Mouse (Mus musculus) spleen, adult 2 months (tissue): ENCODE data around the gene Ybx2. TPM values are rescaled to one million over a fixed set of nuclear protein-coding genes. Genes with fewer than 3 reads are reported as not detected.

Experiments used
- DNase-seq, 2 experiments: peaks; one replicate each; pipeline versions ENCODE4 v3.0.0 to v3.0.0-alpha.2; 2012 to 2021; ENCODE audit warnings: low spot score in 2 of 2, low read depth in 1 of 2
- H3K27ac ChIP-seq: fragments of 200-500 bp; 2 replicates; pipeline ENCODE4 v1.5.1; 2012; ENCODE audit warnings: low read length, inconsistent platforms; ENCODE audit not compliant: insufficient read depth
- H3K27me3 ChIP-seq: fragments of 200-500 bp; 2 replicates; pipeline ENCODE4 v1.6.1; 2012; ENCODE audit warnings: mild to moderate bottlenecking, moderate library complexity, low read length, inconsistent platforms; ENCODE audit not compliant: control insufficient read depth, insufficient read depth
- H3K36me3 ChIP-seq: fragments of 200-500 bp; 2 replicates; pipeline ENCODE4 v1.6.1; 2012; ENCODE audit warnings: mild to moderate bottlenecking, low read length, inconsistent platforms; ENCODE audit not compliant: control insufficient read depth, insufficient read depth
- H3K4me1 ChIP-seq: fragments of 200-500 bp; 2 replicates; pipeline ENCODE4 v1.6.1; 2011; ENCODE audit warnings: inconsistent platforms; ENCODE audit not compliant: control insufficient read depth, insufficient read depth, insufficient read length
- H3K4me3 ChIP-seq: fragments of 200-500 bp; 2 replicates; pipeline ENCODE4 v1.5.1; 2011; ENCODE audit warnings: mild to moderate bottlenecking, inconsistent platforms; ENCODE audit not compliant: insufficient read depth, insufficient read length; ENCODE audit errors: extremely low read depth
- CTCF ChIP-seq: fragments of 200-500 bp; IDR thresholded peaks from 2 replicates; pipeline ENCODE4 v1.5.1; 2011; ENCODE audit warnings: mild to moderate bottlenecking, inconsistent platforms; ENCODE audit not compliant: insufficient read depth, insufficient read length, insufficient replicate concordance; ENCODE audit errors: extremely low read depth
- POLR2A ChIP-seq: fragments of 200-500 bp; IDR thresholded peaks from 2 replicates; pipeline ENCODE4 v1.6.1; 2011; ENCODE audit warnings: low read depth, low read length, inconsistent platforms
- WGBS: fragments of 180-500 bp; shearing (Covaris S2); methylation state at CpG from one replicate; pipeline ENCODE4 v1.1.7; 2018; 5-methylcytosine and 5-hydroxymethylcytosine counted together
- polyA plus RNA-seq: library from polyadenylated mRNA; depleted of rRNA; stranded (reverse); fragments of >200 nt; gene quantifications from 2 replicates; pipeline ENCODE4 v1.2.3, GENCODE M21; 2012

The Ybx2 gene
- polyA plus RNA-seq, 1 experiment = 0.36 TPM

GRCm38 (mm10) chr11:69970222-69970621, 34.6 kb downstream of the Ybx2 start:
- Histone ChIP-seq H3K4me1 (peaks cover 19% of the 10 kb centered on the region), H3K27ac (no peak overlapping the region), H3K36me3 (peaks cover 11% of the 10 kb centered on the region), H3K4me3 (no peak overlapping the region), H3K27me3 (peaks cover 15% of the 10 kb centered on the region)
- DNase-seq = no peak
- WGBS = 62% methylated on average over 6 of the region's 6 CpGs
- TF ChIP-seq CTCF = no peak
- no peak for TF ChIP-seq POLR2A

- WGBS = 45% methylated on average over 3 of the region's 3 CpGs
- DNase-seq = no peak
- no peak overlapping the region for H3K27ac ChIP-seq
- H3K27me3 ChIP-seq = peaks cover 10% of the 10 kb centered on the region
- H3K4me1 ChIP-seq = peaks cover 16% of the 10 kb centered on the region
- H3K36me3 ChIP-seq = peaks cover 11% of the 10 kb centered on the region
- TF ChIP-seq POLR2A (no peak), CTCF (no peak)
- no peak overlapping the region for H3K4me3 ChIP-seq
These were observed 35.2 kb downstream of the Ybx2 start for GRCm38 (mm10) chr11:69970775-69971174.

GRCm38 (mm10) chr11:69974907-69975306, 39.3 kb downstream of the Ybx2 start:
- WGBS = 94% methylated on average over 2 of the region's 2 CpGs
- no peak overlapping the region for H3K4me3 ChIP-seq
- no peak for DNase-seq
- H3K36me3 ChIP-seq = peaks cover 11% of the 10 kb centered on the region
- TF ChIP-seq CTCF (no peak), POLR2A (no peak)
- H3K4me1 ChIP-seq = peaks cover 5% of the 10 kb centered on the region; the same call in 1 of the 2 replicates
- H3K27me3 ChIP-seq = no peaks in the 10 kb centered on the region
- H3K27ac ChIP-seq = no peak overlapping the region

DNA sequence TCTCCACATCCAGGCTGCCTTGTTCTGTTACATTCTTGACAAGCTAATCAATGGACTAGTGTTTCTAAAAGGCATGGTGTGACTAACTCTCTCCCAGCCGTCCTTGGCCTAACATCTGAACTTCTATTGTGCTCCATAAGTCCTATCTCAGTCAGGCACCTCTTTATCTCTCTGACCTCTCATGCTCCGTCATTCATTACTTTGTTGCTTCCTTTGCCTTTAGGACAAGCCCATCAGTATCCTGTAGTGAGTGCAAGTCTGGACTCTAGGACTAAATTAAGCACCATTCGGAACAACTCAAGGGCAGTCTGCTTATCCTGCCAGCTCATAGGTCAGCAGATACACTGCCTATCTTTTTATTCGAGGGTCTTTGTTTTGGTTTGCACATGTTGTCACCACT, 40.7 kb downstream of the Ybx2 start:
- WGBS = 84% methylated on average over 4 of the region's 4 CpGs
- TF ChIP-seq CTCF (no peak), POLR2A (no peak)
- Histone ChIP-seq H3K4me3 (no peak overlapping the region), H3K36me3 (peaks cover 11% of the 10 kb centered on the region), H3K4me1 (no peaks in the 10 kb centered on the region; the same call in 1 of the 2 replicates), H3K27me3 (no peaks in the 10 kb centered on the region), H3K27ac (no peak overlapping the region)
- no peak for DNase-seq

- Histone ChIP-seq H3K4me1 (peaks cover 6% of the 10 kb centered on the region; the same call in 1 of the 2 replicates), H3K4me3 (peak overlapping the region; percentile 84), H3K36me3 (peaks cover 9% of the 10 kb centered on the region), H3K27me3 (no peaks in the 10 kb centered on the region), H3K27ac (peak overlapping the region; percentile 81)
- no peak for TF ChIP-seq POLR2A
- no peak for TF ChIP-seq CTCF
- no peak for DNase-seq
- WGBS = 4% methylated on average over 16 of the region's 16 CpGs
These were observed 44.2 kb downstream of the Ybx2 start for GRCm38 (mm10) chr11:69979827-69980195.

- WGBS = under 1% methylated on average over 55 of the region's 60 CpGs
- peak overlapping the region; percentile 81 for H3K27ac ChIP-seq
- TF ChIP-seq CTCF (no peak), POLR2A (peak; percentile 87)
- H3K27me3 ChIP-seq = no peaks in the 10 kb centered on the region
- peaks cover 12% of the 10 kb centered on the region for H3K36me3 ChIP-seq
- peaks cover 6% of the 10 kb centered on the region; the same call in 1 of the 2 replicates for H3K4me1 ChIP-seq
- H3K4me3 ChIP-seq = peak overlapping the region; percentile 84
- DNase-seq = peak; percentile 81 to 84
These were observed 44.9 kb downstream of the Ybx2 start for GRCm38 (mm10) chr11:69980196-69981140.

GRCm38 (mm10) chr11:69981141-69981762, 45.7 kb downstream of the Ybx2 start, which contains the start of gene Ctdnep1:
Gene Ctdnep1 (plus strand): TSS chr11:69981156.
- Histone ChIP-seq H3K36me3 (peaks cover 13% of the 10 kb centered on the region), H3K27me3 (no peaks in the 10 kb centered on the region), H3K27ac (peak within 1 kb of the TSS; percentile 81), H3K4me1 (peaks cover 6% of the 10 kb centered on the region; the same call in 1 of the 2 replicates), H3K4me3 (peak within 1 kb of the TSS; percentile 84)
- under 1% methylated on average over 38 of the region's 43 CpGs for WGBS
- TF ChIP-seq CTCF (no peak), POLR2A (no peak)
- peak in 1 of 2 experiments; percentile 47 for DNase-seq
